Mouse (Mus musculus): ENCODE measurements at regions not wholly inside any gene's neighbourhood (a gene's known extent, or its start where the extent isn't known, plus 50 kb on each side); places are given as distances from the start of the nearest gene placed in this dataset.

- TF ChIP-seq CTCF (IDR thresholded peaks at IDR 0.05) (no peak), EP300 (IDR thresholded peaks at IDR 0.05) (no peak)
These were observed 250.4 kb downstream of the Kcnrg start for GRCm38 (mm10) chr14:61857616-61858015.
